Mouse (Mus musculus) ovary, postnatal 10 days (tissue): ENCODE data around the gene Pnrc1.

Experiments
- DNase-seq: peaks from one replicate; pipeline ENCODE4 v3.0.0; 2022; ENCODE audit warnings: low spot score

Pnrc1 gene

DNA sequence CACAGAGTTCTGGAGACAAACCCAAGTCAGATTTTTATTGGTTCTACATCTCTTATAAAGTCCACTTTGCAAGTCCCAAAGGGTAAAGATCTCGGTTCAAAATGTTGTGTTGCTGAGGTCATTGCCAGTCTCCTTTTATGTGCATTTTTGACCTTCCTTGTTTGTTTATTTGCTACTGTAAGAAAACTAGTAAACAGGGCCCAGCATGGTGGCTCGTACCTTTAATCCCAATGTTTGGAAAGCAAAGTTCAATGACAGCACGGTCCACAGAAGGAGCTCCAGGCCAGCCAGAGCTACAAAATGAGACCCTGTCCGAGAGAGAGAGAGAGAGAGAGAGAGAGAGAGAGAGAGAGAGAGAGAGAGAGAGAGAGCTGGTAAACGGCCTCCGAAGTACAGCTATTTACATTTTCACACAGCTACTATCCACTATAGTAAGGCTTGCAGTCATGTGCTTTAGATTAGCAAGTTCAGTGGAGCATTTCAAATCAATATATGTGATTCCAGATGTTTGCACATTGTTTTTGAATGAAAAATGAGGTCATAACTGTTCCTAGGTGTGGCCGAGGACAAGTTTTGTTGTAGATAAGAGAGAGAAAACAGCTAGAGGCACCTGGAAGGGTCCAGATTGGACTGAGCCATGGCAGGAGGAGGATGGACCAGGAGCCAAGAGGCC is 65.8 kb downstream of the Pnrc1 start:
- DNase-seq = no peak

DNA sequence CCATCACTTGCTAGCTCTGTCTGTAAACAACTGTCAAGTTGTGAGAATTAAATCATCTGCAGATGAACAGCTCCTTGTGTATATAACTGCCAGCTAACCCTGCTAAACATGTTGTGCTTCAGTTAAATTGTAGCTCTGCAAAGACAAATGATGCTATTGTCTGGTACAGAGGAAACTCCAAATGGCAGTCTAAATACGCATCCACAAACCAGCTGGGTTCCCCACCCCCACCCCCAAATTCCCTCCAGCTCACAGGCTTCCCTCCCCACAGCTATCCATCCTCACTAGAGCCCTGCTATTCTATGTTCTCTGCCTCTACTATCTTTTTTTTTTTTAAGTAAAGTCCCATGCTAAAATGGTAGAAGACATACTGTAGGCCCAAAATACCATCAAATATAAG is 68.1 kb downstream of the Pnrc1 start:
- DNase-seq = no peak

DNA sequence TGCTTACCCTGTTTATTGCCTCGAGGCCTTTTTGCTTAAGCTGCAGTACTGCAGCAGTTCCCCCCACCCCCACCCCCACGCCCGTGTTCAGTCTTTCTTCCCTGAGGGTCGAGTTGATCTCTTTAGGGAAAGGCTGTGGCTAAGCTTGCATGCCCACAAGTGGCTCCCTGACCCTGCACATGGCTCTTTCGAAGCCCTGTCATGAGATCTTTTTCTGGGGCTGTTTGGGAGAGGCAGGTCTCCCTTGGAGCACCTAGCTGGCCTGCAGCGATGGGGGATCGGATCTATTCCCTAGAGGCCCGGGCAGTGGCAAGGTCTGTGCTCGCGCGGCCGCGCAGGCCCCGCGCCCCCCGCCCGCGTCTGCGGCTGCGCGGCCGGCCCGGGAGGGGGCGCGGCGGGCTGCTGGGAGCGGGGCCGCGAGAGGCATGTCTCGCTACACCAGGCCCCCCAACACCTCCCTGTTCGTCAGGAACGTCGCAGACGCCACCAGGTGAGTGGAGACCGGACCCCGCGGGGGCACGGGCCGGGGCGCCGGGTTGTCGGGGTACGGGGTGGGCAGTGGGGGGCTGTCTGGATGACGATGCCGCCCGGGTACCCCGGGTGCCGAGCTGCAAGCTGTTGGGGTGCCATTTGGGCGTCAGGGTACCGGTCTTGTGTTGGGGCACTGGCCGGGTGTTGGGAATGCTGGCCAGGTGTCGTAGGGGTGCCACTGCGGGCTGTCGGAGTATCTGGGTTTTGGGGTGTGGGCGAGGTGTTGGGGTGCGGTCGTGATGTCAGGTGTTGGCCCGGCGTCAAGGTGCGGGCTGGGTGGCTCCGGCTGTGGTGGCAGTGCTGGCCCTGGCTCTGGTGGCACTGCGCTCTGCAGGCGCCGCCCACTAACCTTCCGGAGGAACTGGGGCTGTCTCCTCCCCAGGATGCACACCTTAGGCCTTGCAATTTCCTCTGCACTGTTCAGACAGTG is 80.8 kb downstream of the Pnrc1 start, which contains the start of gene Srsf12:
Gene Srsf12, plus strand, starts transcription at position 111 of the 961 bp plus-strand sequence.
- DNase-seq = peak; percentile 4

DNA sequence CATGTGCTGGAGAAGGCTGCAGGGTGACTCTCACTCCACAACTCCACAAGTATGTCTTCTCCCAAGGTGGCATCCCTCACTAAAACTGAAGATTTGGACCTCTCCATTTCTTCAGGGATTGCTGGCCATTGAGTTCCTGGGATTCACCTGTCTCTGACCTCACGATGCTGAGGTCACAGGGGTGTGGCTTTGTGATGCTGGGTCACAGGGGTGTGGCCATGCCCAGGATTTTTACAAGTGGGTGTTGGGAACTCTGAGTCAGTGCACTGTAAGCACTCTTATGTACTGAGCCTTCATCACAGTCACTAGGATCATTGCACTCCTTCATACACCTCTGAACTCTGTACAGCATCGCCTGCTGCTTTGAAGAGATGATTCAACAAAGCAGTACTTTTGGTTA is 82.4 kb downstream of the Pnrc1 start:
- DNase-seq = no peak

DNA sequence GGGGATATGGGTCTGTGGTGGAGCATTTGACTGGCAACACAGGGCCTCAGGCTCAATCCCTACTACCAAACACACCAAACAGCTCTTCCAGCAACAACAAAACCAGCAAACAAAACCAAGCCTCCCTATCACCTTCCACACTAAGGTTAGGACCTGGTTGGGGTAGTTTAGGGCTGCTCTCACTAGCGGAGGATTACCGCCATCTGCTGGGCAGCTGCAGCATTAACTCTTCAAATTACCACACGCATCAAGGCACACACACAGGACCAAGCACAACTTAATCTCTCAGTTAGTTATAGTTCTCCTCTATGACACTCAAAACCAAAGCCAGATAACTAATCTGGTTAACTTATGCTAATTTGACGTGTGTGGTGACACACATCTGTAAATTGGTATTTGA is 85.3 kb downstream of the Pnrc1 start:
- DNase-seq = no peak

DNA sequence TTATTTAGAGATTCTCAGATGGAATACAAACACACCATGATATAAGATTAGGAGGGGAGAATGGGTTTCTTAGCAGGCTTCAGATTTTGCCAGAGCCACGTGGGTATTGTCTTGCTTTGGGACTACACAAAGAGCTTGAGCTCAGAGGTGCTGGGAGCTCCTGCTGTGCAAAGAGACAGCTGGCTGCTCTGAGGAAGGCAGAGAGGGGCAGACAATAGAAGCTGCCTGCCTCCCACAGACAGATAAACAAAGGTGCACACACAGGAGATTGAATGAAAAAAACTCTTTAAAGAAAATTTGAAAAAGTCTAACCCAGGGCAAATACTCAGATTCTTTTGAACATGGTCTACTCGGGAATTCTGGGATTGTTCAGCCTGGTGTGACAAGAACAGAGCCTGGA is 91.8 kb downstream of the Pnrc1 start:
- DNase-seq = no peak
